Mouse (Mus musculus): ENCODE results near the gene Prokr2.

DNA sequence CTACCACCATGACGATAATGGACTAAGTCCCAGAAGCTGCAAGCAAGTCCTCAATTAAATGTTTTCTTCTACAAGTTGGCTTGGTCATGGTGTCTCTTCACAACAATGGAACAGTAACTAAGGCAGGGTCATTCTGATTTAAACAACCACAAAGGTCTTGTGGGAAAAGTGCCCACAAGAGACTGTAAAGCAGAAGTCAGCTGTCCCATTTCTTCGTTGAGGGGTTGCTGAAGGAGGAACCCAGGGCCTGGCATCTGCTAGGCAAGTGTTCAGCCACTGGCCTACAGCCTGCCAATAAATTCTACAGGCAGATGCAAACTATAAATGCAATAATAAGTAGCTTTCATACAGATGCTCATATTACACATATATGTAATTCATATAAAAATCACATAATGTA lies 48.0 kb downstream of the Prokr2 start:
- no peak for TF ChIP-seq CTCF (IDR thresholded peaks at IDR 0.05; ENCODE audit: control insufficient read depth, insufficient read depth, low read length)
- no peak for TF ChIP-seq POLR2A (IDR thresholded peaks at IDR 0.05; ENCODE audit: borderline replicate concordance, control insufficient read depth, low read depth, low read length)

Measured in bone marrow, adult 2 months (tissue).